Mouse (Mus musculus): ENCODE measurements around the gene Mgat5b.

DNA sequence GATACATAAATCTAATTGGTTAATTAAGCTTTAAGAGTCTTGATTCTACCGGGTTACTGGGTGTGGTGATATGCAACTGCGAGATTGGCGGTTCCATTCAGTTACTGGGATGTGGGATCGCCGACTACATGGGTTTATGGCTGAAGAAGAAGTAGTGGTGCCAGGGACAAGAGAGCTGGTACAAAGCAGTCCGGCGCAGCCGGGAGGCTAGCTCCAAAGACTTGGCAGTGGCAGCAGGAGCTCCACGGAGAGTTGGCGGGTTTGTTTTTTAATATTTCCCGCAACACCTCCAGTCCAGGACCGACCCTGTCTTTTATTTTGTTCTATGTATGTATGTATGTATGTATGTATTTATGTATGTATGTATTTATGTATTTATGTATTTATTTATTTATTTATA lies 19.4 kb upstream of the Mgat5b start:
- TF ChIP-seq CTCF (IDR thresholded peaks at IDR 0.05; ENCODE audit: borderline replicate concordance, insufficient read depth, low read depth, low read length) (no peak), POLR2A (IDR thresholded peaks at IDR 0.05; ENCODE audit: borderline replicate concordance, insufficient read depth, low read length) (no peak)

Data from cerebellum, adult 2 months (tissue).